Mouse (Mus musculus) liver, postnatal 0 days (tissue): ENCODE results near the gene Cuedc1.

Source experiments
- CTCF ChIP-seq: sonication (generic); IDR thresholded peaks from 2 replicates; pipeline ENCODE4 v1.5.1; 2016; ENCODE audit warnings: antibody characterized with exemption, low read depth
- EP300 ChIP-seq: IDR thresholded peaks from 2 replicates; pipeline ENCODE4 v1.6.1; 2016; ENCODE audit warnings: antibody characterized with exemption, low read depth, mild to moderate bottlenecking

GRCm38 (mm10) chr11:88075701-88076100 lies 22.2 kb upstream of the Cuedc1 start:
- TF ChIP-seq EP300 (no peak), CTCF (no peak)
